Mouse (Mus musculus): ENCODE results near the gene Prss16. TPM values are rescaled to one million over a fixed set of nuclear protein-coding genes. Genes with fewer than 3 reads are reported as not detected.
A peak's percentile ranks its signal among the peaks of the same experiment; 100 is the strongest.
"Not testable (repeated sequence)": the region's sequence is repeated elsewhere in the genome, so short reads cannot be mapped to it uniquely, and the experiment has no call there.

The Prss16 gene
- polyA plus RNA-seq, 1 experiment from 2014 or later, result 0.20 TPM

DNA sequence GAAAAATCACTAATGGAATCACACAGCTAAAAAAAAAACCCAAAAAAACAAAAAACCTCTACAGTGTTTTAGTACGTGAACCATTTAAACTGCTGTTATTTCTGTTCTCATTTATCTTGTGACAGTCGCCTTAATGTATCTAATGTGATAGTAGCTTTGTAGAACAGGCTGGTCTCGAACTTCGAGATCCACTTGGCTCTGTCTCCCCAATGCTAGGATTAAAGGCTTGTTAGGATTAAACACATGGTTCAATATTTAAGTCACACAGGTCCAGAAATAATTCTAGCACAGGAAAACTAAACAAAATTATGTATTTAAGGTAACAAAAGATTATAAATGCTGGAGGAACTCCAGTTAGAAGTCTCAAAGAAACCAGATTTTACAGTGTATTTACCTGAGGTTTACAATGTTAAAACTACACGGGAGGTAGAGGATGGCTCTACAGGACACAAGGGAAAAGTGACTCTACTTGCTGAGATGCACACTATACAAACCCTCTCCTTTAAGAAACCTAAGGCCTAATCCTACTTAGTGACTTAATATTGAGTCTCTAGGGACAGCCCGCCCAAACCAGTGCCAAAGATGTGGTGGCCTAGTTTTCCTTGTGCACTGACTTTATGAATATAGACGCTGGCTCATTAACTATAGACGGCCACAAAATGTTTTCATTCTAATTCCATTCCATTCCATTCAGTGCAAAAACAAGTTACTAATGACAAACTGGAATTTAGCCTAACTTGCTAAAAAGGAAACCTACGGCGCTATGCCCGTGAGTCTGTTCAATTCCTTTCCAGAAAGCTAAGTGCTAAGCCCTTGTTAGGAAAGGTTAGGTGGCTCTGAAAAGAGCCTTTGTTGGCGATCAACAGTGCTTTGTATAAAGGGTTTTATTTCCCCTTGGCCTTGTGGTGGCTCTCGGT lies 32.4 kb upstream of the Prss16 start:
- no peak for DNase-seq (ENCODE audit: low spot score)

DNA sequence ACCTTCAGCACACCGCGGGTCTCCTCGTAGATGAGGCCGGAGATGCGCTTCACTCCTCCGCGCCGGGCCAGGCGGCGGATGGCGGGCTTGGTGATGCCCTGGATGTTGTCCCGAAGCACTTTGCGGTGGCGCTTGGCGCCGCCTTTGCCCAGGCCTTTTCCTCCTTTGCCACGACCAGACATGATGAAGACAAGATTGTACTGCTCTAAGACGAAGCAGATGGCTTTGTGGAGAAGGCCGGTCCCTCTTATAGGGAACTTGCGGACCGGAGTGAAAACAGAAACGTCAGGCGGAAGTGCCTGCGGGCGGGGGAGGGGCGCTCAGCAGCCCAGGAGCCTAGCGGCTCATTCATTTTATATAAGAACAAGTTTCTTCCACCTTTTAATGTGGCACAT lies 31.6 kb upstream of the Prss16 start, which contains the start of gene Hist1h4i:
Hist1h4i (minus strand) TSS at position 221 of the 395 bp plus-strand sequence.
- Histone ChIP-seq H3K4me1 (peaks cover 13% of the 10 kb centered on the region; the same call in 1 of the 2 replicates), H3K27ac (peak within 1 kb of the TSS; percentile 95), H3K4me3 (peak within 1 kb of the TSS; percentile 58)
- WGBS, result under 1% methylated on average over 27 of the region's 27 CpGs
- not testable (repeated sequence) for H3K27me3 ChIP-seq (ENCODE audit: low read depth, poor library complexity, severe bottlenecking); H3K9me3 ChIP-seq (replicated peaks); H3K36me3 ChIP-seq
- DNase-seq (ENCODE audit: low spot score), result peak; percentile 98

More for the DNA sequence above, 32.4 kb upstream of the Prss16 start:
- H3K9me3 ChIP-seq (replicated peaks), result no peaks in the 10 kb centered on the region
- H3K27me3 ChIP-seq (ENCODE audit: low read depth, poor library complexity, severe bottlenecking), result no peaks in the 10 kb centered on the region
- no peaks in the 10 kb centered on the region for H3K36me3 ChIP-seq
- peak overlapping the region; percentile 95 for H3K27ac ChIP-seq
- peak overlapping the region; percentile 58 for H3K4me3 ChIP-seq
- 5% methylated on average over 13 of the region's 13 CpGs for WGBS
- H3K4me1 ChIP-seq, result peaks cover 6% of the 10 kb centered on the region; the same call in 1 of the 2 replicates

DNA sequence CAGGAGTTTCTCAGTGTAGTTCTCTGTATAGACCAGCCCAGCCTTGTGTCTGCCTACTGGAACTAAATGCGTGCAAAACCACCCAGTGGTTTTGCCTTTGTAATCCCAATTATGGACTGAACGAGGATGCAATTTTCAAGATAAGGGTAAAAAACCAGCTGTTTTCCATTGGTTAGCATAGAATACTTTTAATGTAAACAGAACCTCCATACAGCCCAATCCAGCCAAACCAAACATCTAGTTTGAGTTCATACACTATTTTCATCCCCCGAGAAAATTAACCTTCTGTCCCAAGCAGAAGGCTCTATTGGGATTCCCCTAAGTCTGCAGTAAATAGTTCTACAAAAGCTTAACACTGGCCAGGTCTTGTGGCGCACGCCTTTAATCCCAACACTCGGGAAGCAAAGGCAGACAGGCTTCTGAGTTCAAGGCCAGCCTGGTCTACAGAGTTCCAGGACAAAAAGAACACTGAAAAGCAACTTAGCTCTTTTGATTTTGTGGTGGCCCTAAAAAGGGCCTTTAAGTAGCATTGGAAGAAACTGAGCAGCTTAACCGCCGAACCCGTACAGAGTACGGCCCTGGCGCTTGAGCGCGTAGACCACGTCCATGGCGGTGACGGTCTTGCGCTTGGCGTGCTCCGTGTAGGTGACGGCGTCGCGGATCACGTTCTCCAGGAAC lies 31.1 kb upstream of the Prss16 start:
- Histone ChIP-seq H3K9me3 (replicated peaks) (no peaks in the 10 kb centered on the region), H3K27me3 (ENCODE audit: low read depth, poor library complexity, severe bottlenecking) (no peaks in the 10 kb centered on the region), H3K27ac (peak overlapping the region; percentile 95), H3K4me3 (peak overlapping the region; percentile 58), H3K4me1 (peaks cover 13% of the 10 kb centered on the region; the same call in 1 of the 2 replicates), H3K36me3 (no peaks in the 10 kb centered on the region)
- DNase-seq (ENCODE audit: low spot score), result peak; percentile 71
- WGBS, result under 1% methylated on average over 24 of the region's 24 CpGs

DNA sequence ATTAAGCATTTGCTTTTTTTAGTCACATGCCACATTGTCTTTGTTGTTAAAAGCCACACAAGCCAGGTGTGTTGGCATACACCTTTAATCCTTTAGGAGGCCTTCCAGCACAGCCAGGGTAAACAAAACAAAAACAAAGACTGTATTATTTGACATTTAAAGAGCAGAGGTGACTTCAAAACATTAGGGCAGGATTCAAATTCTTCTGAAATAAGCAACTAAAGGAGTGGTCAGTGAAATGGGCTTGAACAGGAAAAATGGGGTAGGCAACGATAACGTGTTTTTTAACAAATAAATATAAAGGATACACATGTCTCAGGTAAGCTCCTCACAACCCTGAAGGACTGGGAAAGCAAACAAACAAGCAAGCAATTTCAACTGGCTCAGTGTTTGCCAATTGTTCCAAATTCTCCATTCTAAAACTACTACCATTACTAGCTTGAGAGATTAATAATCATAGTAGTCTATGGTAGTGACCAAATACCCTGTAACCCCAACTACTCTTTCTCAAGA lies 30.5 kb upstream of the Prss16 start:
- Histone ChIP-seq H3K27me3 (ENCODE audit: low read depth, poor library complexity, severe bottlenecking) (no peaks in the 10 kb centered on the region), H3K9me3 (replicated peaks) (no peaks in the 10 kb centered on the region)
- 5% methylated on average over 2 of the region's 2 CpGs for WGBS

DNA sequence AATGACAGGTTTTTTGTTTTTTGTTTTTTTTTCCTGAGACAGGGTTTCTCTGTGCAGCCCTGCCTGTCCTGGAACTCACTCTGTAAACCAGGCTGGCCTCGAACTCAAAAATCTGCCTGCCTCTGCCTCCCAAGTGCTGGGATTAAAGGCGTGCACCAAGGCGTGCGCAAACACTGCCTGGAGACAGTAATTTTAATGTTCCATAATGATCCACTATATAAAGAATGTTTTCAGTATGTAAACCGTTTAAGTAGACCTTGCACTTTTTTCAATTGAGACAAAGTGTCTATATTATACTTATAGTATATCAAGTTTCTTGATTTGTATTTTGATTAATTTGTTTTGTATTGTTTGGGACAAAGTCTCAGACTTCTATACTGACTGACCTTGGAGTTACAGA lies 29.8 kb upstream of the Prss16 start:
- no peak for DNase-seq (ENCODE audit: low spot score)
- Histone ChIP-seq H3K9me3 (replicated peaks) (no peaks in the 10 kb centered on the region), H3K27me3 (ENCODE audit: low read depth, poor library complexity, severe bottlenecking) (no peaks in the 10 kb centered on the region), H3K4me1 (peaks cover 11% of the 10 kb centered on the region; the same call in 1 of the 2 replicates), H3K4me3 (peak overlapping the region; percentile 58), H3K36me3 (no peaks in the 10 kb centered on the region), H3K27ac (peak overlapping the region; percentile 95)
- 73% methylated on average over 5 of the region's 5 CpGs for WGBS

More for the DNA sequence above, 30.5 kb upstream of the Prss16 start:
- Histone ChIP-seq H3K27ac (peak overlapping the region; percentile 95), H3K4me1 (peaks cover 13% of the 10 kb centered on the region; the same call in 1 of the 2 replicates), H3K36me3 (no peaks in the 10 kb centered on the region), H3K4me3 (peak overlapping the region; percentile 58)
- no peak for DNase-seq (ENCODE audit: low spot score)

DNA sequence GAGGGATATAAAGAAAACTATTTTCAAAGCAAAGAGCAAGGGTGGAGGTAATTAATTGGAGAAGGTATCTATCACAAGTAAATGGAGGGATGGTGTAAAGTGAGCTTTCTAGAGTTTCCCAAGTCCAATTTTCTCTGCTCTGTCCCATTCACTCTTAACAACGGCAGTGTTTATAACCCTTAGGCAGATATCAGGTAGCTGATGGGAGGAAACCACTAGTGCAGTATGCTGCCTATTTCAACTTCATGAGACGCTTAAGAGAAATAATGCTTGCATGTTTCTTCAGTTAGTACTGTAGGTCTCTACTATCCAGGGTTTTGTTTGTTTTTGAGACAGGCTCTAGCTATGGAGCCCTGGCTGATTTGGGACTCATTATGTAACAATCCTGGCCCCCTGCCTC lies 27.9 kb upstream of the Prss16 start:
- Histone ChIP-seq H3K36me3 (no peaks in the 10 kb centered on the region), H3K4me1 (peaks cover 14% of the 10 kb centered on the region; the same call in 1 of the 2 replicates), H3K4me3 (peak overlapping the region; percentile 51), H3K9me3 (replicated peaks) (no peaks in the 10 kb centered on the region), H3K27ac (peak overlapping the region; percentile 95), H3K27me3 (ENCODE audit: low read depth, poor library complexity, severe bottlenecking) (no peaks in the 10 kb centered on the region)
- 79% methylated on average over 2 of the region's 2 CpGs for WGBS
- no peak for DNase-seq (ENCODE audit: low spot score)

DNA sequence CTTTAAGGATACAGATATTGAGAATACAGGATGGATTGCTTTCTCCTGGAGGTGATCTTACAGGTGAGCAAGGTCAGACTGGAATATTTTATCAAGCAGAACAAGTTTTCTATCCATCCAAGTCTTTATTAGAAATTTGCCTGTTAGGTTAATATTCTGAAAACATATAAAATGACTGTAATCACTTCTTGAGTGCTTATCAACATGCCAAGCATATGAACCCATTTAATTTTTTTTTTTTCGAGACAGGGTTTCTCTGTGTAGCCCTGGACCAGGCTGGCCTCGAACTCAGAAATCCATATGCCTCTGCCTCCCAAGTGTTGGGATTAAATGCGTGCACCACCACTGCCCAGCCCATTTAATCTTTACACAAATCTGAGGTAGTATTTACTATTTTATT lies 27.4 kb upstream of the Prss16 start:
- 69% methylated on average over 3 of the region's 3 CpGs for WGBS
- peak overlapping the region; percentile 51 for H3K4me3 ChIP-seq
- peak overlapping the region; percentile 95 for H3K27ac ChIP-seq
- DNase-seq (ENCODE audit: low spot score), result no peak
- H3K36me3 ChIP-seq, result no peaks in the 10 kb centered on the region
- H3K9me3 ChIP-seq (replicated peaks), result no peaks in the 10 kb centered on the region
- H3K27me3 ChIP-seq (ENCODE audit: low read depth, poor library complexity, severe bottlenecking), result no peaks in the 10 kb centered on the region
- H3K4me1 ChIP-seq, result peaks cover 14% of the 10 kb centered on the region; the same call in 1 of the 2 replicates

DNA sequence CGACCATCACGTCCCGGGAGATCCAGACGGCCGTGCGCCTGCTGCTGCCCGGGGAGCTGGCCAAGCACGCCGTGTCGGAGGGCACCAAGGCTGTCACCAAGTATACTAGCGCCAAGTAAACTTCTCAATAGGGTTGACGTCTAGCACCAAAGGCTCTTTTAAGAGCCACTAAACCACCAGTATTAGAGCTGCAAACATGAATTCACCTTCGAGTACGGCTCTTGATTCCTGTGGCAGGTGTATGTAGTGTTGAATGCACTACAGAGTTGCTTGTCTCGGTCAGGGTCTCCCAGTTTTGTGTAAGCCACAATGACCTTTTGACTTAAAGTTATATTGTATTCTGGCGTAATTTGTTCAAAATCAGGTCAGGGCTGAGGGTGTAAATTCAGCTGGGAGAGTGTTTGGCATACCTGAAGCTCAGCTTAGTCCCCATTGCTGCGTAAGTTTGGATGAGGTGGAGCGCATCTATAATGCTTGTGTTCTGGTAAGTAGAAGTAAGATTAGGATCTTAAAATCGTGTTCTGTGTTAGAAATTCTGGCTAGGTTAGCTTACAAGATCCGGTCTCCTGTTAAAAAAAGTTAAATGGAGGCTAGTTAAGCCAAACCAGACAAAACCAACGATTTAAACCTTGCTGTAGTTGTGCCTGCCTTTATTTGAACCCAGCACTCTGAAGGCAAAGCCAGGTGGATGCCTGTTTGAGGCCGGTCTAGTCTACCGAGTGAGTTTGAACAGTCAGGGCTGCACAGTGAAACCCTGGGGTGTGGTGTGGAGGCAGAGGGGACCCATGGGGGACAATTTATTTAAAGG lies 26.8 kb upstream of the Prss16 start:
- H3K4me1 ChIP-seq, result peaks cover 14% of the 10 kb centered on the region; the same call in 1 of the 2 replicates
- no peaks in the 10 kb centered on the region for H3K36me3 ChIP-seq
- H3K9me3 ChIP-seq (replicated peaks), result no peaks in the 10 kb centered on the region
- H3K27me3 ChIP-seq (ENCODE audit: low read depth, poor library complexity, severe bottlenecking), result no peaks in the 10 kb centered on the region
- peak overlapping the region; percentile 95 for H3K27ac ChIP-seq
- peak overlapping the region; percentile 51 for H3K4me3 ChIP-seq
- DNase-seq (ENCODE audit: low spot score), result peak; percentile 70
- WGBS, result 4% methylated on average over 22 of the region's 23 CpGs

DNA sequence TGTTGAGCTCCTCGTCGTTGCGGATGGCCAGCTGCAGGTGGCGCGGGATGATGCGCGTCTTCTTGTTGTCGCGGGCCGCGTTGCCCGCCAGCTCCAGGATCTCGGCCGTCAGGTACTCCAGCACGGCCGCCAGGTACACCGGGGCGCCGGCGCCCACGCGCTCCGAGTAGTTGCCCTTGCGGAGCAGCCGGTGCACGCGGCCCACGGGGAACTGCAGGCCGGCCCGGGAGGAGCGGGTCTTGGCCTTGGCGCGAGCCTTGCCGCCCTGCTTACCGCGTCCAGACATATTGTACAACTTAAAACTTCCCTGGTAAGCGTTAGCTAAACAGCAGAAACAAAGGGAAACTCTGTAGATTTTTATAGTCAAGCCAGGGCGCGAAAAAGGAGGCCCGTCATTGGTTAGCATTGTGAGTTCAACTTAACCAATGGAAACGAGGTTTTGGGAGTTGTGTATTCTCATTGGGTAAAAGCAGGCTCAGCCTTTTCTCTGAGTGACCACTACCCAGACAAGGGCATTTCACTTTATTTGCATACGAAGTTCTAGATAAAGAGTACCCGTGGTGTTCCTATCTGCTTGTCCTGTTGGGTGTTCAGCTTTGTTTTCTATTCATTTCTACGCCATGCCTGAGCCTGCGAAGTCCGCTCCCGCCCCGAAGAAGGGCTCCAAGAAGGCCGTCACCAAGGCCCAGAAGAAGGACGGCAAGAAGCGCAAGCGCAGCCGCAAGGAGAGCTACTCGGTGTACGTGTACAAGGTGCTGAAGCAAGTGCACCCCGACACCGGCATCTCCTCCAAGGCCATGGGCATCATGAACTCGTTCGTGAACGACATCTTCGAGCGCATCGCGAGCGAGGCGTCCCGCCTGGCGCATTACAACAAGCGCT lies 26.0 kb upstream of the Prss16 start, which contains the start of the genes Hist1h2ah and Hist1h2bk:
Hist1h2ah (minus strand) TSS at position 302 of the 882 bp plus-strand sequence.
Hist1h2bk (plus strand) TSS at position 604 of the 882 bp plus-strand sequence.
- Histone ChIP-seq H3K27ac (peak within 1 kb of the TSS; percentile 95), H3K4me1 (peaks cover 14% of the 10 kb centered on the region; the same call in 1 of the 2 replicates), H3K4me3 (peak within 1 kb of the TSS; percentile 55)
- H3K36me3 ChIP-seq; H3K9me3 ChIP-seq (replicated peaks); H3K27me3 ChIP-seq (ENCODE audit: low read depth, poor library complexity, severe bottlenecking): not testable (repeated sequence)
- DNase-seq (ENCODE audit: low spot score), result peak; percentile 81
- WGBS, result 0% methylated on average over 29 of the region's 69 CpGs

DNA sequence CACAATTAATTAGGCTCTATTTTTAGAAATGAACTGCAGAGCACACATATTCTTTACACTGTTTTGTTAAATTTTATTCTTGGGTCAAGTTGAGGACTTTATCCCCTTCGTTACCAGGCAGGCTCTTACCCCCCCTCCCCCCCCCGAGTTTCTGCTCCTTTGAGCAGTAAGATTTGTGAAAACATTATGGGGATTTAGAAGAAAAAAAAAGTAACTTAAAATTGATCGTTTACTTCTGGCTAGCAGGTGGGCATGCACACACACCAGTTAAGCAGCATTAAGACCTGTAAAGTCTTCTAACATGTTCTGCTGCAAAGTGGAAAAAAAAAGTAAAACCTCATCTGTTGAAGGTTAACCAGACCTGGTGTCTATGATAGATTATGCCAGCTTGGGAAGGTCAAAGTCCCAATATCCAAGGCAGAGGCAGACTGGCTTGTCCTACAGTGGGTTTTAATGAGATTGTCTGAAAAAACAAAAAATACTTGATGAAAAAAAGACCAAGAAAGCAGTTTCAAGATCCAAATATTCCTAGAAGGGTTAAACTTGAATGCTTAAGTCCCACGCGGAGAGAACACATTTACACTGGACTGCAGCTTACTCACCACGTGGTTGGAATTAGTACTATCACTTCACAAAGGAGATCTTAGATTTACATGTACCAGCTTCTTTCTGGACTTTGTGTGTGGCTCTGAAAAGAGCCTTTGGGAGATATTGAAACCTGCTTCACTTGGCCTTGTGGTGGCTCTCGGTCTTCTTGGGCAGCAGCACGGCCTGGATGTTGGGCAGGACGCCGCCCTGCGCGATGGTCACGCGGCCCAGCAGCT lies 25.1 kb upstream of the Prss16 start:
- DNase-seq (ENCODE audit: low spot score), result no peak
- Histone ChIP-seq H3K4me3 (peak overlapping the region; percentile 55), H3K27me3 (ENCODE audit: low read depth, poor library complexity, severe bottlenecking) (no peaks in the 10 kb centered on the region), H3K27ac (peak overlapping the region; percentile 89), H3K36me3 (no peaks in the 10 kb centered on the region), H3K9me3 (replicated peaks) (no peaks in the 10 kb centered on the region), H3K4me1 (peaks cover 14% of the 10 kb centered on the region; the same call in 1 of the 2 replicates)
- WGBS, result under 1% methylated on average over 11 of the region's 14 CpGs

All from limb, embryonic 10.5 days (tissue).